Mouse (Mus musculus) embryonic fibroblast, embryonic 13.5 days (primary cell): ENCODE measurements at regions not wholly inside any gene's neighbourhood (a gene's known extent, or its start where the extent isn't known, plus 50 kb on each side); places are given as distances from the start of the nearest gene placed in this dataset.

Experiments used
- CTCF ChIP-seq: IDR thresholded peaks from 2 replicates; pipeline ENCODE4 v1.5.1; 2011; ENCODE audit warnings: mild to moderate bottlenecking, control low read depth, low read length, moderate library complexity, borderline replicate concordance; ENCODE audit not compliant: insufficient read depth
- POLR2A ChIP-seq: IDR thresholded peaks from 2 replicates; pipeline ENCODE4 v1.6.1; 2011; ENCODE audit warnings: low read depth, mild to moderate bottlenecking, control low read depth, low read length, moderate library complexity

- no peak for TF ChIP-seq POLR2A
- no peak for TF ChIP-seq CTCF
These were observed 370.9 kb downstream of the Hs3st1 start for GRCm38 (mm10) chr5:39384410-39384809.
